Mouse (Mus musculus) spleen, adult 12 weeks (tissue): ENCODE measurements around the gene Acox3.
"Not testable (repeated sequence)": the region's sequence is repeated elsewhere in the genome, so short reads cannot be mapped to it uniquely, and the experiment has no call there.

Experiments used
- DNase-seq: peaks from one replicate; pipeline ENCODE4 v3.0.0; 2022; ENCODE audit warnings: low spot score

Gene Acox3

GRCm38 (mm10) chr5:35578411-35578810 is 4.4 kb upstream of the Acox3 start:
- DNase-seq: no peak

GRCm38 (mm10) chr5:35579247-35579893 is 3.5 kb upstream of the Acox3 start:
- no peak for DNase-seq

GRCm38 (mm10) chr5:35580156-35580922 is 2.5 kb upstream of the Acox3 start:
- no peak for DNase-seq

DNA sequence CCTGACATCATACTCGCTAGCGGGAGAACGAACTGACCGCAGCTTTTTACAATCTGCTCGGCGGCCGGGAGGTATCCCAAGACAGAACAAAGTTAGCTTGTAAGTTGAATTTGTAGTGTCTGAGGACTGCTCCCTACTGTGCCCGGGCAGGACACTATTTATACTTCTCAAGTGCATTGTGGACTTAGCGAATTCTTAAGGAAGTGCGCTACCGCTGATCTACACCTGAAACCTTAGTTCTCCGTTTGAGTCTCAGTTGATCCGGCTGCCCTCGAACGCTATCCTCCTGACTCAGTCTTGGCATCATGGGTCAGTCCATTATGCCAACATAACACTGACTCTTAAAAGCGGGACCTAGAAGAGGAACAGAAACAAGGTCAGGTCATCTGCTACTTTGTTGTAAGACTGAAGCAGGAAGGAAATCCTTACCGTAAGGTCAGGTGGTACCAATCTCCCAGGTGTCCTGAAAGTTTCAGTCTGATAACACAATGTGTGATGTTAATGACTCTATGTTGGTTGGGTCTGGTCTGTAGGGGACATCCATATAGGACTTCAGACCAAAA is 462 bp downstream of the Acox3 start:
- no peak for DNase-seq

DNA sequence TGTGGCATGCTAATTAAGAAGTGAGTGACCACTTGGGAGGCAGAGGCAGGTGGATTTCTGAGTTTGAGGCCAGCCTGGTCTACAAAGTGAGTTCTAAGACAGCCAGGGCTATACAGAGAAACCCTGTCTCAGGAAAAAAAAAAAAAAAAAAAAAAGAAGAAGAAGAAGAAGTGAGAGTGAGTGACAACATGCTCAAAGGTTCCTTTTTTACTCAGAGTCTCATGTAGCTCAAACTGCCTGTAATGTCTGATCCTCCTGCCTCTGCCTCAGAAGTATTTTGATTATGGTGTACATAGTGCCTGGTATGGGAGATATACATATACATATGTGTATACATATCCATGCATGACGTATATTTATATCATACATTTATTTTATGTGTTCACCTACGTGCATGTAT is 1.4 kb downstream of the Acox3 start:
- DNase-seq: not testable (repeated sequence)

- no peak for DNase-seq
Measured at GRCm38 (mm10) chr5:35591497-35591896, 8.7 kb downstream of the Acox3 start.

- no peak for DNase-seq
Measured at GRCm38 (mm10) chr5:35592081-35592736, 9.4 kb downstream of the Acox3 start.

- DNase-seq: no peak
Measured at GRCm38 (mm10) chr5:35592824-35593223, 10.0 kb downstream of the Acox3 start.

GRCm38 (mm10) chr5:35593272-35593671 is 10.4 kb downstream of the Acox3 start:
- no peak for DNase-seq

- no peak for DNase-seq
Measured at GRCm38 (mm10) chr5:35594768-35595167, 11.9 kb downstream of the Acox3 start.

DNA sequence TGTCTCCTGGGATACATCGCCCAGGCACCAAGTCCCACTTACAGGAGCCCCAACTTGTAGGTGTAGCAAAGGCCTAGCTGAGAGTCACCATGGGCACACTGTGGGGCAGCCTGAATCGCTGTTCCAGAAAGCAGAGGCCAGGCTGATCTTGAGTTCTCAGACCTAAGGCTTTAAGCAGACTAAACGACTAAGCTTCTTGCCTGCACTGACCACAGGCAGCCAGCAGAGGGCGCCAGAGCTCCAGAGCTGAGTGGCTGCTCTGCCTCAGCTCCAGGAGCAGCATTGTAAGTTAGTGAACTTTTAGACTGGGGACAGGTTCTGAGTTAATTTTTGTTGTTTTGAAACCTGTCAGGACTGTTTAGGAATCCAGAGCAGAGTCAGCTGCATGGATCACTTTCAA is 12.9 kb downstream of the Acox3 start:
- DNase-seq: peak; percentile 43

DNA sequence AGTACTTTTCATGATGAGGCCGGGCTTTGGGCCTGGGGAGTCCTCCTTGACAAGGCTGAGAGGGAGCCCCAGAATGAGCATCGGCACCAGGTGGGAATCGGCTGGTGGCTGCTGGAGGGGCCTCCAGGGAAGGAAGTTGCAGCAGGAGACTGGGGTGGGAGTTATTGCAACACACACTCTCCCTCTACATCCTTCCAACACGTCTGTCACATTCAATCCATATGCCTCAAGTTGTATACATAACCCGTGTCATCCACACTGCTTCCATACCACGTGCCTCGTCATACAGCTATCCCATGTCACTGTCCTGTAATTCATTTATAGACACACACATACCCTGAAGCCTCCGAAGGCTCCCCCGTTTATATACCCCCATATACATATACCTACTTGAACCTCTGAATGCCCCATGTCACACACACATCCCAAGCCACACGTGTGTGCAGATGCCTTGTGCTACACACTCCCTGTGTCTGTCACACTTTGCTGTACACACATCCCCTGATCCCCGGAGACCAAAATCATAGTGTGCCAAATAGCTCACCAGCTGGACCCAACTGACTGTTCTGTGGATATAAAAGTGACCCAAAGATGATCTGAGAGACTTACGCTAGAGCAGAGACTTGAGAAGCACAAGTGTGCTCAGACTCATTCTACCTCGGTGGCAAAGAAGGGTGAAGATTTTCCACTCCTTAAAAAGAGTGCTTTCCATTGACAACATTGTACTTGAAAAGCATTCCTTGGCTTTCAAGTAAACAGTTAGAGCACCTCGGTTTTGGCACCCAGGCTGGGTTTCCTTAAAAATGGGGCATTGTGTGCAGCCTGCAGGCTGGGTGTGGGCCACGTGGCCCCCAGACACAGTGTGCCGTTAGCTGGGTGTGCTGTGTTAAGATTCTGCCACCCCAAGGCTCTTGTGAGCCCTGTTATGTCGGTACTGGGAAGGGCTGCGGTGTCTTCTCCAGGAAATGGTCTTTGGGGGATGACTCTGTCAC is 13.6 kb downstream of the Acox3 start:
- no peak for DNase-seq

- DNase-seq: no peak
Measured at GRCm38 (mm10) chr5:35600233-35600632, 17.4 kb downstream of the Acox3 start.

GRCm38 (mm10) chr5:35601526-35601925 is 18.7 kb downstream of the Acox3 start:
- no peak for DNase-seq

- no peak for DNase-seq
Measured at GRCm38 (mm10) chr5:35605355-35605754, 22.5 kb downstream of the Acox3 start.

- DNase-seq: no peak
Measured at GRCm38 (mm10) chr5:35606800-35607199, 24.0 kb downstream of the Acox3 start.

DNA sequence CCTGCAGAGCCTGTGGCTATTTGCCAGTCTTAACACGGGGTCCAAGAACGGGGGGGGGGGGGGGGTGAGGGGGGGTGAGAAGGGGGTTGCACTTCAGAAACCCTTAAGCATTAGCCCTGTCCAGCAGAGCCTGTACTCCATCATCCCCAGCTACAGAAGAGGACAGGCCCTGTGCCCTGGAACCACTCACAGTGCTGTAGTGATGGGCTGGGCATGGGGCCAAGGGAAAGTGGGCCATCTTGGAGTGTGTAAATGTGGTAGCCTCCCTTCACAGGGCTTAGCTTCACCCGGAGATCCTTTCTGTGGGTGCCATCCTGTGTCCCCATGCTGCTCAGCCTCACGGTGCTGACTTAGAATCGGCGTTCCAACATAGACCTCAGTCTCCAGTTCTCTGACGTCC is 24.9 kb downstream of the Acox3 start:
- DNase-seq: no peak

DNA sequence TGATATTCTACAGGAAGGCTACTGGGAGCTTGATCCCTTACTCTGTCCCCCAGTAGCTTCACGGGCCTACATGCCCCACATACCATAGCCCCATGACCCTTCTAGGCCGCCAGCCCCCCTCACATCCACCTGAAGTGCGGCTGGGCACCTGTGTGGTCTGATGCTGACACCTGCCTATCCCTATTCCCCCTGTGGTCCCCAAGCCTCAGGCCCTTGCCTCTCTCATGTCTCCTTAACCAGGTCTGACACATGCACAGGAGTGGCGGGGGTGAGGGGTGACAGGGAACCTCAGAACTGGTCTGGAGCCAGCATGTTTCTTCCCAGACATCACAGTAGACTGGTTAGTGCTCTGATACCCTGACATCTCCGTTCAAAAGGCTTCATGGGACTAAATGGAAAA is 25.7 kb downstream of the Acox3 start:
- no peak for DNase-seq

DNA sequence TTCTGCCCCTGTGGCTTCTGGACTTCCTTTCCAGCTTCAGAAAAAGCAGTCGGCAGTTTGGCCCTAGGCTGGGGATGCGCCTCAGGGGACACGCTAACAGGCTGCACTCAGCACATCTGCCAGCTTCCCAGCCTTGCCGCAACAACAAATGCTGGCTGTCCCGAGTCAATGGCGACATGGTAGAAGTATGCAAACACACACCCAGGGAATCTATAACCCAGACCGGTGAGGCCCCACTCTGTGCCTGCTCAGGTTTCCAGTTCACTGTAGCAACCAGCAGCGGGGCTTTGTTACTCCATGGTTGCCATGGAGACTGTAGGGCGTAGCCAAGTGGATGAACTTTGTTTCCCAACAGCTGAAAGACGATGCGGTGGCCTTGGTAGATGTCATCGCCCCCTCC is 26.5 kb downstream of the Acox3 start:
- no peak for DNase-seq

DNA sequence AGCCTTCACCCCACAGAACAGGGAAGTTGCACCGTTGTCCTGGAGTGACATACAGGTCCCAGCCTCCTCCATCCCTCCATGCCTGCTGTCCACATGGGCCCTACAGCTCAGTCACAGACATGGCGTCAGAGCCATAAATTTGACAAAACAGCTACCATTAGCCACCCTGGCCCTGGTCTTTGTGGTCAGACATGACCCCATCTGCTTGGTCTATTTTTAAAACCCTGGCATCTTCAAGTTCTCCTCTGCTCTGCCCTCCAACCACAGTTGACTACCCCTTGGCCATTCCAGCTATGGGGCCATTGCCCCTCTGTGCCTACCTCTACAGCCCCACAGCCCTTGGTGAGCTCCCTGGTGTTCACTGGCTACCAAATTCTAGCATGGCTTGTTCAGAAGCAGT is 27.1 kb downstream of the Acox3 start:
- DNase-seq: no peak

- no peak for DNase-seq
Measured at GRCm38 (mm10) chr5:35610381-35610780, 27.5 kb downstream of the Acox3 start.

DNA sequence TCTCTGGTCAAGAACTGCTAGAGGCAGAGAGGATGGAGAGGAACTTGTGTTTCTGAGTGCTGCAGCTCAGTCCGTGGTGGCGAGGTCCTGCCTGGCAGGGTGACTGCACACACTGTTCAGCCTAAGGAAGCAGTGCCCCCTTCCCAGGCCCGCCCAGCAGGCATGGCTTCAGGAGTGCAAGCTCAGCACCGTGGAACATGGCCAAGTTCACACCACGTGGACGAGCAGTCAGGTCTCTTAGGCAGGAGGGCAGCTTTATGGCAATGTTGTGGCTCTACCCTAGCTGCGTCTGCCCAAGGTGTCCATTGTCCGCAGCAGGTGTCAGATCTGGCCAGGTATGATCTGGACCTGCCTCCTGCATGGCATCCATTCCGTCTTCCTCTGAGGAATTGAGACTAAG is 28.3 kb downstream of the Acox3 start:
- DNase-seq: no peak
